Mouse (Mus musculus) hindbrain, embryonic 12.5 days (tissue): ENCODE data around the gene Rps29. TPM values are rescaled to one million over a fixed set of nuclear protein-coding genes. Genes with fewer than 3 reads are reported as not detected.

Experiments used
- ATAC-seq: fragments of 200-750 bp; cut with Nextera tagmentation; 2 replicates; pipeline ENCODE4 v1.8.0; 2017; ENCODE audit warnings: moderate TSS enrichment; ENCODE audit not compliant: low FRiP score
- H3K27ac ChIP-seq: fragments of 300-500 bp; sonication (generic); 2 replicates; pipeline ENCODE4 v1.5.1; 2016; ENCODE audit warnings: mild to moderate bottlenecking
- H3K27me3 ChIP-seq: fragments of 300-500 bp; sonication (generic); 2 replicates; pipeline ENCODE4 v1.6.1; 2016; ENCODE audit warnings: mild to moderate bottlenecking
- H3K36me3 ChIP-seq: fragments of 300-500 bp; sonication (generic); 2 replicates; pipeline ENCODE4 v1.6.1; 2016; ENCODE audit warnings: mild to moderate bottlenecking
- H3K4me1 ChIP-seq: fragments of 300-500 bp; sonication (generic); 2 replicates; pipeline ENCODE4 v1.6.1; 2016
- H3K4me2 ChIP-seq: fragments of 300-500 bp; sonication (generic); replicated peaks from 2 replicates; pipeline ENCODE4 v1.6.1; 2016; ENCODE audit warnings: mild to moderate bottlenecking
- H3K4me3 ChIP-seq: fragments of 300-500 bp; sonication (generic); 2 replicates; pipeline ENCODE4 v1.5.1; 2016; ENCODE audit warnings: mild to moderate bottlenecking
- H3K9ac ChIP-seq: fragments of 300-500 bp; sonication (generic); 2 replicates; pipeline ENCODE4 v1.6.1; 2016; ENCODE audit warnings: mild to moderate bottlenecking, moderate library complexity
- H3K9me3 ChIP-seq: fragments of 300-500 bp; sonication (generic); replicated peaks from 2 replicates; pipeline ENCODE4 v1.6.1; 2016; ENCODE audit warnings: mild to moderate bottlenecking
- WGBS: fragments of 180-500 bp; shearing (Covaris S2); methylation state at CpG from one replicate; pipeline ENCODE4 v1.1.7; 2016; 5-methylcytosine and 5-hydroxymethylcytosine counted together
- polyA plus RNA-seq: library from polyadenylated mRNA; unstranded; fragments of >200 nt; fragmentation: Nextera tagmentation; extraction: Ambion mirVana; gene quantifications from 2 replicates; pipeline ENCODE4 v1.2.1, GENCODE M21; 2016

Rps29 gene
- polyA plus RNA-seq, 1 experiment from 2014 or later = 1,375 TPM

DNA sequence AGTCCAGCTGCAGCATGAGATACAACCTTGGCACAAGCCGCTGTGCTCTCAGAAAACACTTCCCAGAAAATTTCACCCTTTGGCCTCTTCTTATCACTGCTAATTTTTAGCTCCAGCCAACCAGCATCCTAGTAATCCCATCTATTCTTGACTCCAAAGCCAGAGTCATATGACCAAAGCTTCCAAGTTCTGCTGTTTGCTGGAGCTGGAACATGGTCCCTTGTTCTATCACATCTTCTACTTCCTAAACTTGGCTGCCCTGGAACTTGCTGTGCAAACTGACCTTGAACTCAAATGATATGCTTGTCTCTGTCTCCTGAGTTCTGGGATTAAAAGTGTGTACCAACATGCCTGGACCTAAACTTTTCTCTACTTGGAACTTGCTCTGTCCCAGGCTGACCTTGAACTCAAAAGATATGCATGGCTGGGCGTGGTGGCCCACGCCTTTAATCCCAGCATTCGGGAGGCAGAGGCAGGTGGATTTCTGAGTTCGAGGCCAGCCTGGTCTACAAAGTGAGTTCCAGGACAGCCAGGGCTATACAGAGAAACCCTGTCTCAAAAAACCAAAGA, 11.7 kb downstream of the Rps29 start:
- no peaks in the 10 kb centered on the region for H3K4me1 ChIP-seq
- H3K4me3 ChIP-seq = no peak overlapping the region
- H3K27me3 ChIP-seq = no peaks in the 10 kb centered on the region
- H3K9me3 ChIP-seq = no peaks in the 10 kb centered on the region
- no peak overlapping the region for H3K4me2 ChIP-seq
- WGBS = 96% methylated on average over 5 of the region's 5 CpGs
- no peaks in the 10 kb centered on the region for H3K36me3 ChIP-seq
- H3K9ac ChIP-seq = no peak overlapping the region
- ATAC-seq = no peak
- H3K27ac ChIP-seq = no peak overlapping the region

GRCm38 (mm10) chr12:69143460-69143859, 15.5 kb downstream of the Rps29 start:
- no peaks in the 10 kb centered on the region for H3K27me3 ChIP-seq
- no peak overlapping the region for H3K4me2 ChIP-seq
- no peaks in the 10 kb centered on the region for H3K36me3 ChIP-seq
- WGBS = 75% methylated on average over 6 of the region's 6 CpGs
- no peak overlapping the region for H3K4me3 ChIP-seq
- H3K9me3 ChIP-seq = no peaks in the 10 kb centered on the region
- H3K4me1 ChIP-seq = no peaks in the 10 kb centered on the region
- no peak overlapping the region for H3K27ac ChIP-seq
- ATAC-seq = no peak
- no peak overlapping the region for H3K9ac ChIP-seq

- Histone ChIP-seq H3K4me2 (no peak overlapping the region), H3K27me3 (no peaks in the 10 kb centered on the region), H3K4me1 (no peaks in the 10 kb centered on the region), H3K36me3 (no peaks in the 10 kb centered on the region), H3K9ac (no peak overlapping the region), H3K4me3 (no peak overlapping the region), H3K27ac (no peak overlapping the region), H3K9me3 (no peaks in the 10 kb centered on the region)
- peak; percentile 29; the same call in 1 of the 2 replicates for ATAC-seq
- 86% methylated on average over 7 of the region's 7 CpGs for WGBS
Observed at GRCm38 (mm10) chr12:69139841-69140240, 19.1 kb downstream of the Rps29 start.

DNA sequence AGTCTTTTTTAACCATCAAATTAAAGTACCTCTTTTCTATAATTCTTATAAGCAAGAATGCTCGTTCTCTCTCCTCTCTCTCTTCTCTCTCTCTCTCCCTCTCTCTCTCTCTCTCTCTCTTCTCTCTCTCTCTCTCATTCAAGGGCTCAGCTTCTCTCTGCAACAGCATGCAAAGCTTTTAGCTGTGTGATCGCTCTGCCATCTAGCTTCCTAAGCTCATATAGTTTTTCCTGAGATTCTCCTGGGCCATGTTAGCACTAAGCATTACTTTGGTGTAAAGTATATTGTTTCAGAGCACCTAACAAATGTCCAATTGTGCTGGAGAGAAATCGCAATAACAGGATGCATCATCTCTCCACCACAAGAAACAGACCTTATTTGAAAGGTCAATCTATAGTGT, 19.8 kb downstream of the Rps29 start:
- Histone ChIP-seq H3K27me3 (no peaks in the 10 kb centered on the region), H3K36me3 (no peaks in the 10 kb centered on the region), H3K9me3 (no peaks in the 10 kb centered on the region), H3K4me1 (no peaks in the 10 kb centered on the region), H3K4me3 (no peak overlapping the region), H3K9ac (no peak overlapping the region), H3K4me2 (no peak overlapping the region), H3K27ac (no peak overlapping the region)
- no peak for ATAC-seq
- 82% methylated on average over 3 of the region's 3 CpGs for WGBS

- Histone ChIP-seq H3K4me3 (no peak overlapping the region), H3K4me1 (0 out of 2 replicates have a peak, but pooled peaks cover 3% of the 10 kb centered on the region), H3K9ac (no peak overlapping the region), H3K9me3 (no peaks in the 10 kb centered on the region), H3K27ac (no peak overlapping the region), H3K36me3 (no peaks in the 10 kb centered on the region), H3K27me3 (no peaks in the 10 kb centered on the region), H3K4me2 (no peak overlapping the region)
- no peak for ATAC-seq
- 8% methylated on average over 10 of the region's 10 CpGs for WGBS
Observed at GRCm38 (mm10) chr12:69131981-69132380, 27.0 kb downstream of the Rps29 start.

DNA sequence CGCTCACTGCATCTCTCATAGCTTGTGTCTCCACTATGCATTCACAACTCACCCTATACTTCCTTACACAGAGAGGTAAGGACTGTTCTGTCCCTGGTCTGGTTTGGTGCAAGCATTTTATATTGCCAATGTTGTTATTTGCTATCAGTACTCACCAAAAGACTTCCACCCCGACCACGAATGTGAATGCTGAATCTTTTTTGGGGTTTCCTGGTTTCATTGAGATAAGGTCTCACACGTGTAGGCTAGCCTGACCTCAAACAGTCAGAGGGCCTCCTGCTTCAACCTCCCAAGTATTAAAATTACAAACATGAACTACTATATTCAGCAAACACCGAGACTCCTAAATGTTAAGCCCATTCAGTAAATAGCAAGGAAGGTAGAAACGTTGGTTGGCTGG, 27.7 kb downstream of the Rps29 start:
- H3K9me3 ChIP-seq = no peaks in the 10 kb centered on the region
- no peak for ATAC-seq
- H3K4me1 ChIP-seq = 0 out of 2 replicates have a peak, but pooled peaks cover 3% of the 10 kb centered on the region
- H3K4me2 ChIP-seq = no peak overlapping the region
- no peak overlapping the region for H3K4me3 ChIP-seq
- H3K27ac ChIP-seq = no peak overlapping the region
- H3K9ac ChIP-seq = no peak overlapping the region
- H3K36me3 ChIP-seq = no peaks in the 10 kb centered on the region
- no peaks in the 10 kb centered on the region for H3K27me3 ChIP-seq
- WGBS = 88% methylated on average over 6 of the region's 6 CpGs

DNA sequence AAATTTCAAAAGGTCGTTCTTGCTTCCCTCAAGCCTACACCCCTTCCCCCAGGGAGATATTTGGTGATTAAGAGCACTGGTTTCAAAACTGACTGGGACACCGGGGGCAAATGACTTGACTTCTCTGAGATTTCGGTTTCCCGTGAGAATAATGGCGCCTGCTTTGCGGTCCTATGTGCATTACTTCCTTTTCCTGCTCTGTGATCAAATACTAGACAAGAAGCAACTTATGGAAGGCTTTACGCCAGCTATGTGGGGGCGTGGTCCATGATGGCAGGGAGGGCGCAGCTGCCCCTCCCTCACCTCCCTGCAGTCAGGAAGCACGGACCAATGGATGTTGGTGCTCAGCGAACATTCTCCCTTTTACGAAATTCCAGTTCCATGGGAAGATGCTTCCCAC, 28.5 kb downstream of the Rps29 start:
- H3K27me3 ChIP-seq = no peaks in the 10 kb centered on the region
- H3K9ac ChIP-seq = no peak overlapping the region
- H3K4me1 ChIP-seq = 0 out of 2 replicates have a peak, but pooled peaks cover 3% of the 10 kb centered on the region
- no peak for ATAC-seq
- no peaks in the 10 kb centered on the region for H3K9me3 ChIP-seq
- no peak overlapping the region; the same call in 1 of the 2 replicates for H3K4me2 ChIP-seq
- H3K4me3 ChIP-seq = no peak overlapping the region
- 69% methylated on average over 12 of the region's 12 CpGs for WGBS
- no peak overlapping the region for H3K27ac ChIP-seq
- H3K36me3 ChIP-seq = no peaks in the 10 kb centered on the region

- H3K27me3 ChIP-seq = no peaks in the 10 kb centered on the region
- H3K4me3 ChIP-seq = no peak overlapping the region
- H3K9me3 ChIP-seq = no peaks in the 10 kb centered on the region
- WGBS = 42% methylated on average over 17 of the region's 18 CpGs
- H3K27ac ChIP-seq = no peak overlapping the region
- H3K4me2 ChIP-seq = no peak overlapping the region; the same call in 1 of the 2 replicates
- H3K9ac ChIP-seq = no peak overlapping the region
- H3K36me3 ChIP-seq = no peaks in the 10 kb centered on the region
- ATAC-seq = no peak
- 0 out of 2 replicates have a peak, but pooled peaks cover 3% of the 10 kb centered on the region for H3K4me1 ChIP-seq
Observed at GRCm38 (mm10) chr12:69129634-69130310, 29.2 kb downstream of the Rps29 start.

DNA sequence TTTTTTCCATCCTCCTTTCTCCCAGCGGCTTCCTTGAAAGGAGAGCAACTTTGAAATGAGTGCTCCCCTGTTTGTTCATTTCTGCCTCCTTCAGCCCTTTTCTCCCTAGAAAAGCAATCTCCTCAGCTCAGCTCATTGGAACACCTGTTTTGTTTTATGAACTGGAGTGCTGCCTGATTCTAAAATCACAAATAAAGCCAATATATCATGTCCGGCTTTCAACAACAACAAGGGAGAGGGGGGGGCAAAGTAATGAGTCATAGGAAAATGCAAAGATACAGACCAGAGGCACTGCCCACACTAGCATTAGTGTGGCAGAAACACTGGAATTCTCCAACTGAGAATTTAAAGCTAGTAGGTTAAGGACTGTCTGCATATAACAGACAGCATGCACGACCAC, 31.4 kb downstream of the Rps29 start:
- Histone ChIP-seq H3K4me2 (no peak overlapping the region), H3K36me3 (no peaks in the 10 kb centered on the region), H3K4me1 (0 out of 2 replicates have a peak, but pooled peaks cover 3% of the 10 kb centered on the region), H3K27me3 (no peaks in the 10 kb centered on the region), H3K27ac (no peak overlapping the region), H3K9me3 (no peaks in the 10 kb centered on the region), H3K4me3 (no peak overlapping the region), H3K9ac (no peak overlapping the region)
- no peak for ATAC-seq
- WGBS = 88% methylated on average over 3 of the region's 3 CpGs

- Histone ChIP-seq H3K4me1 (0 out of 2 replicates have a peak, but pooled peaks cover 3% of the 10 kb centered on the region), H3K9ac (no peak overlapping the region), H3K4me3 (no peak overlapping the region), H3K27me3 (no peaks in the 10 kb centered on the region), H3K36me3 (no peaks in the 10 kb centered on the region), H3K4me2 (no peak overlapping the region), H3K27ac (no peak overlapping the region), H3K9me3 (no peaks in the 10 kb centered on the region)
- 88% methylated on average over 5 of the region's 5 CpGs for WGBS
- no peak for ATAC-seq
Observed at GRCm38 (mm10) chr12:69127170-69127569, 31.8 kb downstream of the Rps29 start.

- H3K9me3 ChIP-seq = no peaks in the 10 kb centered on the region
- H3K4me1 ChIP-seq = 0 out of 2 replicates have a peak, but pooled peaks cover 1% of the 10 kb centered on the region
- no peak overlapping the region for H3K4me2 ChIP-seq
- H3K27me3 ChIP-seq = no peaks in the 10 kb centered on the region
- H3K9ac ChIP-seq = no peak overlapping the region
- no peak for ATAC-seq
- H3K27ac ChIP-seq = no peak overlapping the region
- 90% methylated on average over 5 of the region's 5 CpGs for WGBS
- H3K4me3 ChIP-seq = no peak overlapping the region
- H3K36me3 ChIP-seq = no peaks in the 10 kb centered on the region
Observed at GRCm38 (mm10) chr12:69125066-69125465, 33.9 kb downstream of the Rps29 start.

GRCm38 (mm10) chr12:69122801-69123200, 36.2 kb downstream of the Rps29 start:
- no peaks in the 10 kb centered on the region for H3K4me1 ChIP-seq
- no peaks in the 10 kb centered on the region for H3K36me3 ChIP-seq
- ATAC-seq = no peak
- no peak overlapping the region for H3K4me3 ChIP-seq
- no peak overlapping the region for H3K9ac ChIP-seq
- no peak overlapping the region for H3K27ac ChIP-seq
- no peak overlapping the region for H3K4me2 ChIP-seq
- no peaks in the 10 kb centered on the region for H3K27me3 ChIP-seq
- WGBS = 90% methylated on average over 11 of the region's 11 CpGs
- no peaks in the 10 kb centered on the region for H3K9me3 ChIP-seq

DNA sequence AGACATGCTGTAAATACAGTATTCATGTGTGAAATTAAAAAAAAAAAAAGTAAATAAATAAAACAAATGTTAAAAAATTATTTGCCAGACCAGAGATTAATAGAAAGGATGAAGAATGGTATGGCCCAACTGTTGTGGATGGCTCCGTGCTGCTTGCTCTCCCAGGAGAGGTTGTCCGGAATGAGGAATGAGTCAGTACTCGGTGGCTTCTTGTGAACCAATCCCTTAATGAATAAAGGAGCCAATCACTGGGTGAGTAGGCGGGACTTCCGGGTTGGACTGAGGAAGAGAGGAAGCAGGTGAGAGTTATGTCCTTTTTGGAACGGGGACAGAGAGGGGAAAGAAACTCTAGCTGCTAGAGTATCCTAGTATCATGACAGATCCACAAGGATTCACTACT, 39.1 kb downstream of the Rps29 start:
- Histone ChIP-seq H3K9me3 (no peaks in the 10 kb centered on the region), H3K9ac (no peak overlapping the region), H3K36me3 (no peaks in the 10 kb centered on the region), H3K4me2 (no peak overlapping the region), H3K4me1 (no peaks in the 10 kb centered on the region), H3K27ac (no peak overlapping the region), H3K27me3 (no peaks in the 10 kb centered on the region), H3K4me3 (no peak overlapping the region)
- 88% methylated on average over 6 of the region's 6 CpGs for WGBS
- ATAC-seq = no peak
